Mouse (Mus musculus) heart, embryonic 14.5 days (tissue): ENCODE results near the gene E2f6. TPM values are rescaled to one million over a fixed set of nuclear protein-coding genes. Genes with fewer than 3 reads are reported as not detected.

Experiments
- ATAC-seq: fragments of 200-750 bp; cut with Nextera tagmentation; 2 replicates; pipeline ENCODE4 v1.8.0; 2017; ENCODE audit warnings: low read depth, moderate TSS enrichment; ENCODE audit not compliant: insufficient number of reproducible peaks, insufficient read depth, low FRiP score
- H3K27ac ChIP-seq, 2 experiments: fragments of 200-500 bp in 1 of 2; fragments of 300-500 bp in 1 of 2; sonication (generic) in 1 of 2; replicated peaks in 1 of 2; 2 replicates each; pipeline ENCODE4 v1.5.1; 2012 to 2014; ENCODE audit warnings: low read depth in 2 of 2, low read length in 2 of 2, control low read depth in 1 of 2, mild to moderate bottlenecking in 1 of 2, mixed read lengths in 1 of 2; ENCODE audit not compliant: control insufficient read depth in 1 of 2, insufficient read depth in 1 of 2
- H3K27me3 ChIP-seq: fragments of 300-500 bp; sonication (generic); 2 replicates; pipeline ENCODE4 v1.6.1; 2014; ENCODE audit warnings: mild to moderate bottlenecking, low read length, control low read depth; ENCODE audit not compliant: control insufficient read depth, insufficient read depth
- H3K36me3 ChIP-seq: fragments of 300-500 bp; sonication (generic); 2 replicates; pipeline ENCODE4 v1.6.1; 2014; ENCODE audit warnings: mild to moderate bottlenecking, control low read depth, low read length, mixed read lengths; ENCODE audit not compliant: control insufficient read depth, insufficient read depth
- H3K4me1 ChIP-seq, 2 experiments: fragments of 200-500 bp in 1 of 2; fragments of 300-500 bp in 1 of 2; sonication (generic) in 1 of 2; 2 replicates each; pipeline ENCODE4 v1.6.1; 2012 to 2014; ENCODE audit warnings: low read length in 2 of 2, control low read depth in 1 of 2, mixed read lengths in 1 of 2; ENCODE audit not compliant: control insufficient read depth in 2 of 2, insufficient read depth in 2 of 2
- H3K4me2 ChIP-seq: fragments of 300-500 bp; sonication (generic); 2 replicates; pipeline ENCODE4 v1.6.1; 2014; ENCODE audit warnings: mild to moderate bottlenecking, low read length
- H3K4me3 ChIP-seq, 2 experiments: fragments of 200-500 bp in 1 of 2; fragments of 300-500 bp in 1 of 2; sonication (generic) in 1 of 2; 2 replicates each; pipeline ENCODE4 v1.5.1; 2012 to 2014; ENCODE audit warnings: low read length in 2 of 2, mild to moderate bottlenecking in 2 of 2, control low read depth in 1 of 2, low read depth in 1 of 2, moderate library complexity in 1 of 2; ENCODE audit not compliant: control insufficient read depth in 1 of 2, insufficient read depth in 1 of 2
- H3K9ac ChIP-seq: fragments of 300-500 bp; sonication (generic); 2 replicates; pipeline ENCODE4 v1.6.1; 2014; ENCODE audit warnings: mild to moderate bottlenecking, low read length
- H3K9me3 ChIP-seq: fragments of 300-500 bp; sonication (generic); 2 replicates; pipeline ENCODE4 v1.6.1; 2016; ENCODE audit warnings: low read length, control low read depth; ENCODE audit not compliant: control insufficient read depth
- WGBS: fragments of 180-500 bp; shearing (Covaris S2); extraction: QIAGEN DNeasy Blood & Tissue Kit; methylation state at CpG from one replicate; pipeline ENCODE4 v1.1.7; 2014; 5-methylcytosine and 5-hydroxymethylcytosine counted together
- polyA plus RNA-seq: library from polyadenylated mRNA; unstranded; fragments of >200 nt; fragmentation: Nextera tagmentation; extraction: Ambion mirVana; gene quantifications from 2 replicates; pipeline ENCODE4 v1.2.1, GENCODE M21; 2014

Gene E2f6
- polyA plus RNA-seq, 1 experiment from 2014 or later = 57.3 TPM

DNA sequence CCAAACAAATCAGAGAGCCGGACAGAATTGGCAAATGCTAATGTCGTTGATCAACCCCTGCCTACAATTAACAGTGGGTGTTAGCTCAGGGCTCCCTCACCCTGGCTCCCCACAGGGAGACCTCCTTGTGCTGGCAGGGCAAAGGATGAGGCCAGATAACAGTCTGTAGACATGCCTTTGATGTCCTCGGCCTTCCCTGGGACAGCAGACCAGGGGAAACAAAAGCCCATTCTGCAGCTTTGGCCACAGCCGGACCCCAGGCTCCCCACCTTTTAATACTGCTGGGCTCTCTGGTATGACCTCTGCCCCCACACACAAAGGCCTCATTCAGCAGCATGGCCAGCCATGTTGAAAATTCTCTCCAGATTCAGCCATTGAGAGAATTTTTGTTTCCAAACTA lies 21.0 kb upstream of the E2f6 start:
- Histone ChIP-seq H3K27me3 (no peaks in the 10 kb centered on the region), H3K27ac (no peak overlapping the region), H3K4me1 (no peaks in the 10 kb centered on the region), H3K9ac (no peak overlapping the region), H3K9me3 (no peaks in the 10 kb centered on the region), H3K36me3 (no peaks in the 10 kb centered on the region), H3K4me2 (no peak overlapping the region), H3K4me3 (no peak overlapping the region)
- ATAC-seq = no peak
- 42% methylated on average over 4 of the region's 4 CpGs for WGBS

DNA sequence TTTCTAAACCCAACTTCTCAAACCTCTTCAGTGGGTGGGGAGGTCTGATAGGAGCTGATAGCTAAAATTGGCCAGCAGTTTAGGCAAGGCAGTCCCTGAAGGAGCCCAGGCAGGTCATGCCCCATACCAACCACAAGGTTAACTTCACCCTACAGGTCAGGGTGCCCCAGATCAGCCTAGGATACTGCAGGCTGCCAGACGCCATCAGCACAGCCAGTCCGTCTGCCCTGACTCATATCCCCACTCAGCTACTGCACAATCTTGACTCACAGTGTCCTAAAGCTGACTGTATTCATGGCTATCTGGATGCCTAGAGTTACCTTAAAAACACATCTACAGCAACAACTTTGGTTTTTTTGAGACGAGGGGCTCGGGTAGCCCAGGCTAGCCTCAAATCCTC lies 20.3 kb upstream of the E2f6 start:
- H3K4me1 ChIP-seq = no peaks in the 10 kb centered on the region
- no peaks in the 10 kb centered on the region for H3K27me3 ChIP-seq
- no peak for ATAC-seq
- no peak overlapping the region for H3K27ac ChIP-seq
- H3K9me3 ChIP-seq = no peaks in the 10 kb centered on the region
- no peak overlapping the region for H3K9ac ChIP-seq
- H3K4me3 ChIP-seq = no peak overlapping the region
- 60% methylated on average over 4 of the region's 4 CpGs for WGBS
- H3K36me3 ChIP-seq = no peaks in the 10 kb centered on the region
- no peak overlapping the region for H3K4me2 ChIP-seq

- Histone ChIP-seq H3K36me3 (no peaks in the 10 kb centered on the region), H3K27ac (no peak overlapping the region), H3K9ac (no peak overlapping the region), H3K27me3 (no peaks in the 10 kb centered on the region), H3K4me3 (no peak overlapping the region), H3K4me2 (no peak overlapping the region), H3K9me3 (no peaks in the 10 kb centered on the region), H3K4me1 (no peaks in the 10 kb centered on the region)
- ATAC-seq = no peak
- WGBS = 82% methylated on average over 4 of the region's 4 CpGs
Observed at GRCm38 (mm10) chr12:16793371-16793770, 17.4 kb upstream of the E2f6 start.

GRCm38 (mm10) chr12:16795781-16796180 lies 15.0 kb upstream of the E2f6 start:
- H3K36me3 ChIP-seq = no peaks in the 10 kb centered on the region
- WGBS = 76% methylated on average over 3 of the region's 3 CpGs
- H3K9ac ChIP-seq = no peak overlapping the region
- no peak overlapping the region for H3K4me2 ChIP-seq
- no peak overlapping the region for H3K27ac ChIP-seq
- H3K27me3 ChIP-seq = no peaks in the 10 kb centered on the region
- no peak for ATAC-seq
- peaks cover 2 to 4% of the 10 kb centered on the region in 2 experiments; a peak in 2 of 4 replicates for H3K4me1 ChIP-seq
- H3K4me3 ChIP-seq = no peak overlapping the region
- no peaks in the 10 kb centered on the region for H3K9me3 ChIP-seq

DNA sequence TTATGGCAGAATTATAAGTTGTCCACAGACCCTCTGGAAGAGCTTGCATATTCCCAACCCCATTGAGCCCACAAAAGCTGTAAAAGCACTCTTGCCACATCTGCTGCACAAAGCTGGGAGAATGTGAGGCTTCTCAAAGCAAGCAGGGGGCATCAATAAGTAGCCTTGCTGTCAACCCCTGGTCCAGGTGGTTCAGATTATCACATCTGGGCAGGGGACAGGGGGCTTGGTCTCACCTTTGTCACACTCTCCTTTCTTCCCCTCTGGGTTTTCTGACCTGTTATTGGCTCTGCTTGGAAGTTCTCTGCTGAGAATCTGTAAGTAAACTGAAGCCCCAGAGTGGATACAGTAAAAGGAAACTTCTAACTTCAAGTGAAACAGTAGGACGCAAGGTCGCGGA lies 11.9 kb upstream of the E2f6 start:
- ATAC-seq = no peak
- Histone ChIP-seq H3K27ac (no peak overlapping the region), H3K27me3 (no peaks in the 10 kb centered on the region; the same call in 1 of the 2 replicates), H3K4me1 (peaks cover 2 to 4% of the 10 kb centered on the region in 2 experiments; a peak in 2 of 4 replicates), H3K9me3 (no peaks in the 10 kb centered on the region), H3K9ac (no peak overlapping the region), H3K4me2 (no peak overlapping the region), H3K4me3 (no peak overlapping the region), H3K36me3 (no peaks in the 10 kb centered on the region)
- WGBS = 62% methylated on average over 3 of the region's 3 CpGs

DNA sequence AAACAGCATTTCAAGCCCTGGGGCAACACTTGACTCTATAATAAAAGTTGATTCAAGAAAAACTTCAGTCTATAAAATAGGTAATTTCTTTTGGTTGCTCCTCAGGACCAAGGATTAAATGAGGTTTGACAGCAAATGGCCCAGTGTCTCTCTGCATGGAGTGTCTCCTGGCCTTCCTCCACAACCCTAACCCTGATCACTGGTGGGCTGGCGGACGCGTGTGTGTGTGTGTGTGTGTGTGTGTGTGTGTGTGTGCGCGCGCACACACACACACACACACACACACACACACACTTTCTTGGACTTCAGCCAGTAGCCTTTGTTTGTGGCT lies 10.9 kb upstream of the E2f6 start:
- Histone ChIP-seq H3K9me3 (no peaks in the 10 kb centered on the region), H3K36me3 (no peaks in the 10 kb centered on the region), H3K9ac (peak overlapping the region; percentile 68), H3K27ac (no peak overlapping the region), H3K4me1 (peaks cover 2 to 4% of the 10 kb centered on the region in 2 experiments; a peak in 2 of 4 replicates), H3K4me2 (peak overlapping the region; percentile 99), H3K27me3 (no peaks in the 10 kb centered on the region; the same call in 1 of the 2 replicates), H3K4me3 (peak overlapping the region; percentile 55 to 62)
- 35% methylated on average over 4 of the region's 6 CpGs for WGBS
- no peak for ATAC-seq

GRCm38 (mm10) chr12:16800259-16800958 lies 10.4 kb upstream of the E2f6 start, which contains the start of gene Greb1:
TSS of gene Greb1 (minus strand) at chr12:16800886.
- Histone ChIP-seq H3K9me3 (no peaks in the 10 kb centered on the region), H3K4me3 (peak within 1 kb of the TSS; percentile 55 to 62), H3K4me2 (peak within 1 kb of the TSS; percentile 99), H3K27ac (no peak within 1 kb of the TSS), H3K36me3 (no peaks in the 10 kb centered on the region), H3K9ac (peak within 1 kb of the TSS; percentile 68), H3K27me3 (no peaks in the 10 kb centered on the region; the same call in 1 of the 2 replicates), H3K4me1 (peaks cover 2 to 4% of the 10 kb centered on the region in 2 experiments; a peak in 2 of 4 replicates)
- peak; percentile 50; the same call in 1 of the 2 replicates for ATAC-seq
- under 1% methylated on average over 52 of the region's 53 CpGs for WGBS

DNA sequence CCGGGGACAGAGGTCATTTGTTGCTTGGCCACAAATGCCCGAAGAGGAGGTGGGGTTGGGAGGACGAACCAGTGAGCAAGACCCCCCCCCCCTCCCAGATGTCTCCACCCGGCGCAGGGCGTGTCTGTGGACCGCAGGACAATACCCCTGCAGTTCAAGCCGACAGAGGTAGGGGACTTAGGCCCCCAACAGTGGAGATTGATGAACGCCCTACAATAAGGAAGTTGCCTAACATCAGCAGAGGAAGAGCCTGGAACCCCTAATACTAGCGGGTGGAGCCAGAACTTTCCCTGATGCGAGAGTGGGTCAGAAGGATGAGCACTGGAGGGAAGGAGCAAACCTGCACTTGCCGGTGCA lies 9.8 kb upstream of the E2f6 start:
- H3K27me3 ChIP-seq = no peaks in the 10 kb centered on the region; the same call in 1 of the 2 replicates
- H3K4me3 ChIP-seq = peak overlapping the region; percentile 55 to 62
- no peak overlapping the region for H3K27ac ChIP-seq
- ATAC-seq = 0 out of 2 replicates have a peak, but pooled peaks have one; percentile 13
- no peaks in the 10 kb centered on the region for H3K36me3 ChIP-seq
- 3% methylated on average over 12 of the region's 12 CpGs for WGBS
- H3K4me2 ChIP-seq = peak overlapping the region; percentile 99
- peaks cover 2 to 4% of the 10 kb centered on the region in 2 experiments; a peak in 2 of 4 replicates for H3K4me1 ChIP-seq
- no peaks in the 10 kb centered on the region for H3K9me3 ChIP-seq
- peak overlapping the region; percentile 68 for H3K9ac ChIP-seq
